8 mouse cellular contexts compared by ENCODE assay signal in the genomic region with DNA sequence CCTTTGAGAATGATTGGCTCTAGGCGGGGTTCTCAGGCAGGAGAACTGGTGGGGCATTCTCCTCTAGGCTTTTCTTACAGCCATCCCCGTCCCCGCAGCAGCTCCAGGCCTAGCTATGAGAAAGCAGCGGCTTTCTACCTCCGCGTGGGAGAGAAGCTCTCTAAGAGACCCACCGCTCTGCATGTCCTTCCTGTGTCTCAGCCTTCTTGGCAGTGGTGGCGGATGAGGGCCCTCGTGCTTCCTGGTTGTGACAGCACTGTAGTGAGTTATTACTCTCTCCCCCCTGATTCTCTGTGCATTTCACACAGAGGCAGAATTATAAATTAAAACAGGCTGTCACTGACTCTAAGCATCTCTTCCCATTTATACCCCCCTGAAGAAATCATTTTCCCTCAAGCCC.
DNase-seq lines count a peak whose midpoint lies in the region; ATAC-seq and TF ChIP-seq lines count a peak whose summit lies in the region.

No protein-coding gene starts in this region.

- no peaks in the 10 kb centered on the region for H3K9me3 ChIP-seq in forebrain, postnatal 0 days (ENCODE audit: low read length)
- no peaks in the 10 kb centered on the region for H3K9me3 ChIP-seq in forebrain, embryonic 11.5 days (ENCODE audit: control insufficient read depth, low read length)
- H3K9me3 ChIP-seq in hindbrain, embryonic 10.5 days = no peaks in the 10 kb centered on the region
- no peaks in the 10 kb centered on the region for H3K9me3 ChIP-seq in liver, embryonic 13.5 days (replicated peaks)

- no peaks in the 10 kb centered on the region for H3K4me1 ChIP-seq in forebrain, postnatal 0 days (ENCODE audit: insufficient read depth)
- peaks cover under 1% of the 10 kb centered on the region; the same call in 1 of the 2 replicates for H3K4me1 ChIP-seq in forebrain, embryonic 11.5 days (replicated peaks; ENCODE audit: control insufficient read depth, insufficient read depth, low read length)
- peaks cover 51% of the 10 kb centered on the region for H3K4me1 ChIP-seq in hindbrain, embryonic 10.5 days (replicated peaks)
- no peaks in the 10 kb centered on the region for H3K4me1 ChIP-seq in liver, embryonic 13.5 days (replicated peaks)

- peak; percentile 38 for ATAC-seq in forebrain, postnatal 0 days
- ATAC-seq in forebrain, embryonic 11.5 days (replicated peaks; ENCODE audit: low FRiP score) = no peak
- no peak for ATAC-seq in liver, embryonic 13.5 days (ENCODE audit: low read depth)
- ATAC-seq in activated CD4-positive, CD25-positive, alpha-beta regulatory T cell, adult 4 months = no peak

- H3K27me3 ChIP-seq in forebrain, postnatal 0 days (ENCODE audit: insufficient read depth, low read length) = no peaks in the 10 kb centered on the region
- no peaks in the 10 kb centered on the region for H3K27me3 ChIP-seq in forebrain, embryonic 11.5 days (ENCODE audit: control insufficient read depth, insufficient read depth, low read length)
- peaks cover 10% of the 10 kb centered on the region for H3K27me3 ChIP-seq in hindbrain, embryonic 10.5 days (ENCODE audit: insufficient read depth, poor library complexity, severe bottlenecking)
- no peaks in the 10 kb centered on the region for H3K27me3 ChIP-seq in liver, embryonic 13.5 days

- no peak for TF ChIP-seq CTCF in forebrain, postnatal 0 days (IDR thresholded peaks at IDR 0.05; ENCODE audit: low read depth)

- no peak overlapping the region for H3K27ac ChIP-seq in forebrain, postnatal 0 days (ENCODE audit: low read depth, low read length)
- no peak overlapping the region for H3K27ac ChIP-seq in forebrain, embryonic 11.5 days (ENCODE audit: low read depth, low read length)
- H3K27ac ChIP-seq in hindbrain, embryonic 10.5 days = peak overlapping the region; percentile 42
- no peak overlapping the region for H3K27ac ChIP-seq in liver, embryonic 13.5 days

- no peak overlapping the region for H3K4me2 ChIP-seq in forebrain, postnatal 0 days (ENCODE audit: low read depth)
- H3K4me2 ChIP-seq in forebrain, embryonic 11.5 days (ENCODE audit: low read depth, low read length, severe bottlenecking) = no peak overlapping the region
- 0 out of 2 replicates have a peak overlapping the region, but pooled peaks have one; percentile 17 for H3K4me2 ChIP-seq in liver, embryonic 13.5 days

- no peak overlapping the region for H3K9ac ChIP-seq in forebrain, postnatal 0 days
- H3K9ac ChIP-seq in forebrain, embryonic 11.5 days (ENCODE audit: low read length) = no peak overlapping the region
- H3K9ac ChIP-seq in liver, embryonic 13.5 days = no peak overlapping the region

- 55% methylated on average over 9 of the region's 9 CpGs for WGBS in forebrain, postnatal 0 days
- 59% methylated on average over 9 of the region's 9 CpGs for WGBS in forebrain, embryonic 11.5 days
- WGBS in hindbrain, embryonic 10.5 days = 56% methylated on average over 9 of the region's 9 CpGs
- WGBS in liver, embryonic 13.5 days (ENCODE audit: insufficient replicate concordance) = 25% methylated on average over 9 of the region's 9 CpGs

- no peak overlapping the region for H3K4me3 ChIP-seq in forebrain, postnatal 0 days (ENCODE audit: low read depth, low read length)
- H3K4me3 ChIP-seq in forebrain, embryonic 11.5 days (ENCODE audit: low read depth, low read length) = no peak overlapping the region
- no peak overlapping the region for H3K4me3 ChIP-seq in hindbrain, embryonic 10.5 days
- H3K4me3 ChIP-seq in liver, embryonic 13.5 days (replicated peaks) = no peak overlapping the region

- DNase-seq in forebrain, postnatal 0 days = no peak
- no peak for DNase-seq in forebrain, embryonic 11.5 days (ENCODE audit: low spot score)
- DNase-seq in CD8-positive naive resting alpha-beta T cell, adult 2 months (ENCODE audit: low read depth in 2 of 2, low spot score in 2 of 2) = peak; percentile 8 to 15
- DNase-seq in hindbrain, embryonic 10.5 days (ENCODE audit: low spot score) = no peak
- DNase-seq in liver, embryonic 13.5 days = no peak
- DNase-seq in left cerebral cortex, adult 11 months (ENCODE audit: low spot score) = no peak
- DNase-seq in gastrocnemius, adult 8-10 months (ENCODE audit: low spot score in 2 of 2) = no peak

- H3K36me3 ChIP-seq in forebrain, postnatal 0 days (ENCODE audit: insufficient read depth) = no peaks in the 10 kb centered on the region
- H3K36me3 ChIP-seq in forebrain, embryonic 11.5 days (ENCODE audit: control insufficient read depth, insufficient read depth, low read length) = no peaks in the 10 kb centered on the region
- H3K36me3 ChIP-seq in hindbrain, embryonic 10.5 days = no peaks in the 10 kb centered on the region
- H3K36me3 ChIP-seq in liver, embryonic 13.5 days = no peaks in the 10 kb centered on the region

Comparison
In these comparisons a context has a peak if more than half of its experiments do, and no peak if none do; other contexts are left out.
1. DNase-seq: peak in CD8-positive naive resting alpha-beta T cell, adult 2 months (2 of 2); none in forebrain, postnatal 0 days (single experiment), forebrain, embryonic 11.5 days (single experiment), hindbrain, embryonic 10.5 days (single experiment), liver, embryonic 13.5 days (single experiment), left cerebral cortex, adult 11 months (single experiment) and gastrocnemius, adult 8-10 months (0 of 2).